Mouse (Mus musculus) heart, postnatal 0 days (tissue): ENCODE data around the gene Eef1g. TPM values are rescaled to one million over a fixed set of nuclear protein-coding genes. Genes with fewer than 3 reads are reported as not detected.

Experiments used
- ATAC-seq: fragments of 200-750 bp; cut with Nextera tagmentation; 2 replicates; pipeline ENCODE4 v1.8.0; 2017; ENCODE audit warnings: low read depth, moderate number of reproducible peaks, moderate library complexity; ENCODE audit not compliant: insufficient read depth
- DNase-seq: peaks from one replicate; pipeline ENCODE4 v3.0.0-alpha.2; 2016; ENCODE audit warnings: low spot score
- H3K27ac ChIP-seq: fragments of 300-500 bp; sonication (generic); 2 replicates; pipeline ENCODE4 v1.5.1; 2014; ENCODE audit warnings: low read depth, mild to moderate bottlenecking
- H3K27me3 ChIP-seq: fragments of 300-500 bp; sonication (generic); 2 replicates; pipeline ENCODE4 v1.6.1; 2014; ENCODE audit warnings: low read length, mixed read lengths; ENCODE audit not compliant: control insufficient read depth, insufficient read depth
- H3K36me3 ChIP-seq: fragments of 300-500 bp; sonication (generic); replicated peaks from 2 replicates; pipeline ENCODE4 v1.6.1; 2014; ENCODE audit warnings: low read length, mixed read lengths; ENCODE audit not compliant: control insufficient read depth, insufficient read depth
- H3K4me1 ChIP-seq: fragments of 300-500 bp; sonication (generic); 2 replicates; pipeline ENCODE4 v1.6.1; 2014; ENCODE audit warnings: antibody characterized with exemption; ENCODE audit not compliant: control insufficient read depth, insufficient read depth
- H3K4me2 ChIP-seq: fragments of 300-500 bp; sonication (generic); 2 replicates; pipeline ENCODE4 v1.6.1; 2014; ENCODE audit warnings: low read depth, mild to moderate bottlenecking, low read length, moderate library complexity
- H3K4me3 ChIP-seq: fragments of 300-500 bp; sonication (generic); 2 replicates; pipeline ENCODE4 v1.5.1; 2014; ENCODE audit warnings: low read depth, low read length
- H3K9ac ChIP-seq: fragments of 300-500 bp; sonication (generic); replicated peaks from 2 replicates; pipeline ENCODE4 v1.6.1; 2014; ENCODE audit warnings: low read depth, low read length, mixed read lengths
- H3K9me3 ChIP-seq: fragments of 300-500 bp; sonication (generic); replicated peaks from 2 replicates; pipeline ENCODE4 v1.6.1; 2016; ENCODE audit warnings: low read length; ENCODE audit not compliant: control insufficient read depth
- CTCF ChIP-seq: IDR thresholded peaks from 2 replicates; pipeline ENCODE4 v1.5.1; 2016; ENCODE audit warnings: antibody characterized with exemption, control low read depth, low read depth
- EP300 ChIP-seq: IDR thresholded peaks from 2 replicates; pipeline ENCODE4 v1.6.1; 2016; ENCODE audit warnings: antibody characterized with exemption, low read depth
- WGBS: fragments of 180-500 bp; shearing (Covaris S2); extraction: QIAGEN DNeasy Blood & Tissue Kit; methylation state at CpG from one replicate; pipeline ENCODE4 v1.1.7; 2014; 5-methylcytosine and 5-hydroxymethylcytosine counted together
- polyA plus RNA-seq: library from polyadenylated mRNA; unstranded; fragments of >200 nt; fragmentation: Nextera tagmentation; extraction: Ambion mirVana; gene quantifications from 2 replicates; pipeline ENCODE4 v1.2.1, GENCODE M21; 2015
- total RNA-seq: library from RNA; depleted of rRNA; stranded (reverse); fragments of >200 nt; gene quantifications from 2 replicates; pipeline ENCODE4 v1.2.3, GENCODE M21; 2014; ENCODE audit warnings: low replicate concordance

Gene Eef1g
- total and polyA plus RNA-seq, 2 experiments from 2014 or later, result 173 to 439 TPM

DNA sequence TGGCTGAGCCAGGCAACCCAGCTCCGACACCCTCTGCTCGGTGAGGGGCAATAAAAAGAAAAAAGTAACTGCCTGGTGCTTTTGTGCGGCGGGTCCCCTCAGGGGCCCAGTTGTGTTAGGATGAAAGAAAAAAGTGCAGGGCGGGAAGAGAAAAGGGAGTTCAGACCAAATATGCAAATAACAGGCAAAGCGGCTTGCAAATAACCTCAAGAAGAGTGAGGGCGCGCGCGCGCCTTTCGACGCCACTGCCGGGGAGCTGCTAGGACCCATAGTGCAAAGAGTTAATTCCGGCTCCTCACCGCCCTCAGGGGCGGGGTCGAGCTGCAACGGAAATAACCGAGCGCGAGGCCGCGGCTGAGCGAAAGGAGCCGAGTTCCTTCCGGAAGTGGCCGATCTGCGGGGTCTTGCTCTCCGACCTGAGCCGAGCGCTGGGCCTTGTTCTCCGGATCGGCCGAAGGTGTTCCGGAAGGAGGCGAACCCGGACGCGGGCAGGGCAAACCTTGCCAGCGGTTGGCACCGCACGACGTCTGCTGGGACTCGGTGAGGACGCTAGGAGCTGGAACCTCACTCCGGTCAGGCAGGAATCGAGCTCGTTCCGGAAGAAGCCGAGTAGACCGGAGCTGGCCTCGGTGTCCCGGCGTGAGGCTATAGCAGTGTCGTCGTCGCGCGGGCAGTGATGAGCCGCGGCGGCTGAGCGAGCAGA is 25.2 kb upstream of the Eef1g start, which contains the start of gene Mta2:
Gene Mta2, plus strand, starts transcription at position 361 of the 703 bp plus-strand sequence.
- peak within 1 kb of the TSS; percentile 68 for H3K4me2 ChIP-seq
- TF ChIP-seq CTCF (no peak), EP300 (0 out of 2 replicates have a peak, but pooled peaks have one; percentile 62)
- H3K36me3 ChIP-seq, result peaks cover 37% of the 10 kb centered on the region
- DNase-seq (peak; percentile 98), ATAC-seq (peak; percentile 96)
- H3K4me1 ChIP-seq, result peaks cover 20% of the 10 kb centered on the region; the same call in 1 of the 2 replicates
- peak within 1 kb of the TSS; percentile 97 for H3K27ac ChIP-seq
- H3K4me3 ChIP-seq, result peak within 1 kb of the TSS; percentile 68
- no peaks in the 10 kb centered on the region for H3K9me3 ChIP-seq
- under 1% methylated on average over 64 of the region's 64 CpGs for WGBS
- H3K27me3 ChIP-seq, result no peaks in the 10 kb centered on the region
- H3K9ac ChIP-seq, result peak within 1 kb of the TSS; percentile 94

DNA sequence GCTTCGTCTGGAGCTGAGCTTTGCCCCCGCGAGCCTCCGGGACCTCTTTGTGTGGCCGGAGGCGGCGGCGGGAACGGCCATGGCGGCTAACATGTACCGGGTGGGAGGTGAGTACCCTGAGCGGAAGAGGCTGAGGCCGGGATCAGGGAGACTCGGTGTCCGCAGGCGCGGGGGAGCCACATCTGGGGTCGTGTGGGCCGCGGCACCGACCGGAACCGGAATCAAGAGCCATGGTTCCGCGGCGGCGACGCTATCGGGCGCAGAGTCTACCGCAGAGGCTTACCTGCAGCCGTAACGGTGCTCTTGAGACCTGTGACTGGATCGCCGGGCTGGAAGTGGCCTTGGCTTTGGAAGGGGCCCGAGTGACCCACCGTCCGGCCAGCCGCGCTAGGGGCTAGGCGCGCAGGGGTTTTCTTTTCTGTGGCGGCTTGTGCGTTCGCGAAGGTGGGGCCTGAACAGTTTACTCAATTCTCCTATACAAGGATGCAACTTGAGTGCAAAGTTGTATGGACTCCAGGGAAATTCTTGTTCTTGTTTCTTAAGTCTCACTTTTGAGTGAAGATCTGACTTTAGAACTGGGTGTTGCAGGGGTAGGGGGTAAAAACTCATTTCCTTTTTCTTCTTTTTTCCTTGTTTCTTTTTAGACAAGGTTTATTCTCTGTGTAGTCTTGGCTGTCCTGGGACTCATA is 24.4 kb upstream of the Eef1g start:
- TF ChIP-seq CTCF (no peak), EP300 (no peak)
- DNase-seq, result peak; percentile 51
- H3K36me3 ChIP-seq, result peaks cover 36% of the 10 kb centered on the region
- no peaks in the 10 kb centered on the region for H3K9me3 ChIP-seq
- ATAC-seq, result peak; percentile 58
- H3K4me2 ChIP-seq, result peak overlapping the region; percentile 68
- peak overlapping the region; percentile 68 for H3K4me3 ChIP-seq
- peak overlapping the region; percentile 94 for H3K9ac ChIP-seq
- H3K4me1 ChIP-seq, result peaks cover 20% of the 10 kb centered on the region; the same call in 1 of the 2 replicates
- peak overlapping the region; percentile 97 for H3K27ac ChIP-seq
- under 1% methylated on average over 46 of the region's 46 CpGs for WGBS
- no peaks in the 10 kb centered on the region for H3K27me3 ChIP-seq

DNA sequence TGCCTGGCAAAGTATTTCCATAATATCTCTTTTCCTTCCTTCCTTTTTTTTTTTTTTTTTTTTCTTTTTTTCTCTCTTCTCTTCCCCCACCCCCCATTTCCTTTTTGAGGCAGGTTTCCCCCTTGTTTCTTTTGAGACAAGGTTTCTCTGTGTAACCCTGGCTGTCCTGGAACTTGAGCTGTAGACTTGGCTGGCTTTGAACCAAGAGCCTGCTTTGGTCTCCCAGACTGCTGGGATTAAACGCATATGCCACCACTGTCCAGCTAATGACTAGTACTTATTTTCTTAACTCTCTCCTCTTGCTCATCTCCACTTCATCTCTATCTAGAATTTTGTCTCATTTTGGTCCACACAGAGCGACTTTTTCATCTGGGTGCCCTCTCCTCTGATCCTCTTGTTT is 23.8 kb upstream of the Eef1g start:
- Histone ChIP-seq H3K4me3 (peak overlapping the region; percentile 68), H3K9ac (peak overlapping the region; percentile 94), H3K4me1 (peaks cover 20% of the 10 kb centered on the region; the same call in 1 of the 2 replicates), H3K9me3 (no peaks in the 10 kb centered on the region), H3K4me2 (peak overlapping the region; percentile 68), H3K36me3 (peaks cover 39% of the 10 kb centered on the region), H3K27ac (peak overlapping the region; percentile 97), H3K27me3 (no peaks in the 10 kb centered on the region)
- ATAC-seq (no peak), DNase-seq (no peak)
- 61% methylated on average over 2 of the region's 2 CpGs for WGBS
- TF ChIP-seq CTCF (no peak), EP300 (no peak)

DNA sequence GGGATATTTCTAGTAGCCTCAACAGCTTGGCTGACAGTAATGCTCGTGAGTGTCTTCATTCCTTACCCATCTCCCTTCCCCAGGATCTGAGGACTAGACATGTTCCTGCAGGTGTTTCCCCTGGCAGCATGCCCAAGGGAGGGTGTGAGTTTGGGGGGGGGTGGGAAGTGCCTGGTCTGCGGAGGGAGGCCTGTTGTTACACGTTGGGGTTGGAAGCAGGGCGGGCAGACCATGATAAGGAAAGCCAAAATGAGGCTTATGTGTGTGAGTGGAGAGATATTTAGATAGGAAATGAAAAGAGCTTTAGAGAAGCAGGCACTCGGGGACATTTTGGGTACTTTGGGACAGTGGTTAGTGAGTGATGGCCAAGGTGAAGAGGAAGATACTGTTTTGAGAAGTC is 22.8 kb upstream of the Eef1g start:
- no peak for ATAC-seq
- H3K36me3 ChIP-seq, result peaks cover 38% of the 10 kb centered on the region

DNA sequence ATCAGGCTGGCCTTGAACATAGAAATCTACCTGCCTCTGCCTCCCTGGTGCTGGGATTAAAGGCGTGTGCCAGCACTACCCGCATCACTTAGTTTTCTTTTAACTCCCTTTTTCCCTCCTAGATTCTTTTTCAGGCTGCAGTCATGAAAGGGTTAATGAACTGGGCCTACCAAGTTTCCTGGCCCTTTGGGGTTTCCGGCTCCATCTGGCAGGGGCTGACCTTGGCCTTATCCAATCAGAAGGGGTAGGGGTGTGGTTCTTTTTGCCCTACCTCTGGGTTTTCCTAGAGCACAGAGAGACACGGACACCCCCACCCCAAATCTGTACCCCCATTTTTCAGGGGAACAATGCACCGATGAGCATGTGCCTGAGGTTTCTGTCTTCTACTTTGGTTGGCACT is 22.1 kb upstream of the Eef1g start:
- Histone ChIP-seq H3K4me2 (peak overlapping the region; percentile 68), H3K27me3 (no peaks in the 10 kb centered on the region), H3K4me3 (0 out of 2 replicates have a peak overlapping the region, but pooled peaks have one; percentile 10), H3K9ac (0 out of 2 replicates have a peak overlapping the region, but pooled peaks have one; percentile 14), H3K4me1 (peaks cover 20% of the 10 kb centered on the region; the same call in 1 of the 2 replicates), H3K9me3 (no peaks in the 10 kb centered on the region), H3K27ac (peak overlapping the region; percentile 36; the same call in 1 of the 2 replicates), H3K36me3 (peaks cover 40% of the 10 kb centered on the region)
- peak; percentile 73 for DNase-seq
- ATAC-seq, result no peak
- WGBS, result 22% methylated on average over 5 of the region's 5 CpGs
- TF ChIP-seq CTCF (no peak), EP300 (0 out of 2 replicates have a peak, but pooled peaks have one; percentile 46)

More for the DNA sequence above, 22.8 kb upstream of the Eef1g start:
- H3K9me3 ChIP-seq, result no peaks in the 10 kb centered on the region
- H3K9ac ChIP-seq, result no peak overlapping the region
- H3K4me3 ChIP-seq, result no peak overlapping the region
- H3K4me2 ChIP-seq, result peak overlapping the region; percentile 68
- no peaks in the 10 kb centered on the region for H3K27me3 ChIP-seq
- DNase-seq, result no peak
- no peak for TF ChIP-seq CTCF
- TF ChIP-seq EP300, result no peak
- H3K4me1 ChIP-seq, result peaks cover 20% of the 10 kb centered on the region; the same call in 1 of the 2 replicates
- H3K27ac ChIP-seq, result peak overlapping the region; percentile 27
- 31% methylated on average over 5 of the region's 5 CpGs for WGBS
